Mouse (Mus musculus) liver, embryonic 14.5 days (tissue): ENCODE measurements at regions not wholly inside any gene's neighbourhood (a gene's known extent, or its start where the extent isn't known, plus 50 kb on each side); places are given as distances from the start of the nearest gene placed in this dataset.

ENCODE experiments used
- CTCF ChIP-seq: IDR thresholded peaks from 2 replicates; pipeline ENCODE4 v1.5.1; 2016; ENCODE audit warnings: antibody characterized with exemption, low read depth, control low read depth
- EP300 ChIP-seq: IDR thresholded peaks from 2 replicates; pipeline ENCODE4 v1.6.1; 2016; ENCODE audit warnings: antibody characterized with exemption, low read depth

DNA sequence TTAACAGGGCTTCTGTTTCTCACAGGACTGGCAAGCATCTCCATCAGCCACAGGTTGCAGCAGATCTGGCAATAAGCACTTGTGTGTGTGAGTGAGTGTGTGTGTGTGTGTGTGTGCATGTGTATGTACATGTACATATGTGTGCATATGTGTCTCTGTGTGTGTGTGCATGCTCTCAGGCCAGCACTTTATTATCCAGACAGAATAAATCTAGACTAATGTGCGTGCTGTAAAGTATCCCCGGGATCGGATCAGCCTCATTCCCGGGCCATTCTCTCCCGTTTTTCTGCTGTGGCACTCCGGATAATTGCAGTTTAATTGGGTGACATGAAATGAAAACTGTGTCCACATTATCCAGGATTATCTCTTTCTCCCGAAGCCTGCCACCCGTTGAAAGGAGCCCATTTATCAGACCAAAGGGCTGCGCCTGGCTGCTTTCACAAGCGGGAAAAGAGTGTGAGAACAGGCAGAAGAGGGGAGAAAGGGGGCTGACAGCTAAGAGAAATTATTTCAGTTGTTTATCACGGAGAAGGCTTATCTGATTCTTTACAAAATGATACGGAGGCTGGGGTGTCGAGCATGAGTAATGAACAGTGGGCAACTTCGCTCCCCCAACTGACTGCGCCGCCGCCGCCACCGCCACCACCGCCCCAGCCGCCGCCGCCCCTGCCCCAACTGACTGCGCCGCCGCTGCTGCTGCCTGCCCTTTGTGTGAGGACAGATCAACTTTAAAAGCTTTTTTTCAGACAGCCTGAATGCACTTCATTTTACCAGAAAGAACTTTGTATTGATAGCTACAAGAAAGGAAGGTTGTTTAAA, 55.5 kb downstream of the Gm9376 start:
- TF ChIP-seq EP300: no peak
- no peak for TF ChIP-seq CTCF
